Mouse (Mus musculus) kidney, postnatal 36 days (tissue): ENCODE data around the gene Brf1.

ENCODE experiments used
- DNase-seq, 2 experiments: peaks; one replicate each; pipeline ENCODE4 v3.0.0; 2021 to 2022; ENCODE audit warnings: mixed read lengths in 2 of 2

The Brf1 gene

DNA sequence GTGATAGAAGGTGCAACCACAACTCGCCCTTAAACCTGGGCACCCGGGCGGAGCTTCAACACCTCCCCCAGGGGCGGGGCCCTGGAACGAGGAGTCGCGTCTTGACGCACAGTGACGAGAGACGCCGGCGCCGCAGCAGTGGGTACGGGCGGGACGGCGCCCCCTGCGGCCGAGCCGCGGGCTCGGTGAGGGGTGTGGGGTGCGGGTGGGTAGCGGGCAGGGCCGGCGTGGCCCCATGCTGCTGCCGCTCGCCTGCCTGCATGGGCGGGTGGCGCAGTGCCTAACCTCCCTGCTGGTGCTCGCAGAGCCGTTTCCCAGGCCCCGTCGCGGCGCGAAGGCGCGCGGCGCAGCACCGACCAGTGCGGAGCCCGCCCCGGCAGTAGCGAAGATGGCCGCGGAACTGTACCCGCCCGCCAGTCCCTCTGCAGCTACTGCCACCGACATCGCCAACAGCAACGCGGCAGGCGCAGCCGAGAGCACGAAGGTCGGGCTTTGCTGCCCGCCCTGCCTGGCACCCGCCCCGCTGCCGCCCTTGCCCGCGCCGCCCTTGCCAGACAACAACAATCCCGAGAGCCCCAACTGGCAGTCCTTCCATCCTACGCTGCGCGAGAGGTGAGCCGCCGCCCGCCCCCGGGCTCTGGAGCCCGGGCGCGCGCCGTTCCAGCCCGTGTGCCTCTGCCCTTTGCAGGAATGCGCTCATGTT lies 24.0 kb downstream of the Brf1 start, which contains the start of gene Btbd6:
Gene Btbd6, plus strand, starts transcription at position 112 of the 703 bp plus-strand sequence.
- DNase-seq: peak; percentile 95 to 98

DNA sequence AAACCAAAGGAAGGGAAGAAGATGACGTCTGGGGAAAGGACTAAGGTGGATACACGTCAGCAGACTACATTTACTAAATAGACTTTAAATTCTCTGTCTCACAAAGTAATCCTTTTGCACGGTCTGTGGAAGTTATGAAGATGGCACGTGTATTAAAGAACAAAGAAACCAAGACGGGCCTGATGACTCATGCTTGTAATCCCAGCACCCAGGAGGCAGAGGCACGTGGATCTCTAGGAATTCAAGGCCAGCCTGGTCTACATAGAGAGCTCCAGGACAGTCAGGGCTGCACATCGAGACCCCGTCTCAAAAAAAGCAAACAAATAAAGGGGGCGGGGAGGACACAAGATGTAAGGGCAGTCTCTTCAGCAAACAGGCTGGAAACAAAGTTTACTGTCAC lies 25.8 kb downstream of the Brf1 start:
- no peak for DNase-seq

DNA sequence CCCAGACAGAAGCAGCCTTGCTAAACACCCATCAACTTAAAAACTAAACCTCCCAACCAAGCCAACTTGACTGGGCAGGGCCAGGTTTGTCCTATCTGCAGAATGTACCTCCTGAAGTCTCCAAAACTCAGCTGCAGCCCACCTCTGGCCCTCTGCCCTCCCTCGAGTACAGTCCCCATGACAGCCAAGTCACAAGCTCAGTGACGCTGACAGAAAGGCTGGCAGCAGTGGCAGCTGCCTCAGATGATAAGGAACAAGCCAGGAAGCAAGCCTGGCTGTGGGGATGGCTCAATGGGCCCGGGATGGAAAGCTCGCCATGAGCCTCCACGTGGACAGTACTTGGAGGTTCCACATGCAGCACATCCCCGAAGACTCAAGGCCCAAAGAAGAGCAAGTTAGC lies 30.9 kb downstream of the Brf1 start:
- DNase-seq: no peak

DNA sequence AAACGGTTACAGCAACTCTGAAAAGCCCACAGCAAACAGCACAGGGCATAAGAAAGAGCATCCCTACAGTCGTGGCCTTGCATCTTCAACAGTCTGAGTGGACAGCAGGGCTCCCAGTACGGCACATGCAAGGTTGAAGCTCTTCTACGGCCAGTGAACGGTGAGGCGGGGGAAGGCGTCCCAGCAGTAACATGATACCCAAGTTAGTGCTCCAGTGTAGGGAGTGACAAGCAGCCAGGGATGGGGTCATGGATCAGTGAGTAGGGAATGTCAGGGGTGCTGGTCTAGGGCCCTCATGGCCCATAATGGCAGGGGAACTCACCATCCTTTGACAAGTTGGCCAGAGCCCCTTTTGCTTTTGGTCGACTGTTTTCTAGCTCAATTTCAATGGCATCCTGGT lies 31.6 kb downstream of the Brf1 start:
- DNase-seq: no peak

DNA sequence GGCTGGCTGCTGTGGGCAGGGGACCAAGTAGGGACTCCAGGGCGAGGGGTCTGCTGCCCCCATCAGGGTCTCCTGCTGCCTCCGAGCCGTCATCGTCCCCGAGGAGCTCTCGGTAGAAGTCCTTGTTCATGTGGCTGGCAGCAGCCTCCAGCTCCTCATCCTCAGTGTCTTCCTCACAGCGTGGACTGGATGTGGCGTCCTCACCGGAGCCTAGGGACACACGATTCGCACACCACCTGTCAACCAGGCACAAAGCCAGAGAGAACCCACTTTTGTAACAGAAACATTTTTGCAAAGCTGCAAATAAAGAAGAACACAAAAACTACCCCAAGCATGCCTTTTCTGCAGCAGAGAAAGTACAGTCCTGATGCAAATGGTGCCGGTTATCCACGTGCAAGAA lies 34.7 kb downstream of the Brf1 start:
- no peak for DNase-seq

DNA sequence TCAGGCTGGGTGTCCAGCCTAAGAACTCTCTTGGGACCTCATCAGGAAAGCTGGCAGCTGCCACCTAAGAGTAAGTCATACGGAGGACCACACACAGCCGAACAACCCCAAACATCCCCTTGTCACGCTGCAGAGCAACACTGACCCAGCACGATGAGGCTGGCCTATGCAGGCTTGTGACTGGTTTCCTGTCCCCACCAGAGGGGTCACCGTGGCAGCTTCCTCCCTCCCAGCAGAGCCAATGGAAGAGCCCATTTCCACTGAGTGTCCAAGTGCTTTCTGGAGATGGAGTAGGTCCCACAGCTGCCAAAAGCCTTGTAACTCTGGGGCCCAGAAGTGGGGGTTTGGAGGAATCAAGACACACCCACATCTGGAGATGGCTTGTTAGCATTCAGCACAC lies 38.6 kb downstream of the Brf1 start:
- DNase-seq: peak in 1 of 2 experiments; percentile 27

DNA sequence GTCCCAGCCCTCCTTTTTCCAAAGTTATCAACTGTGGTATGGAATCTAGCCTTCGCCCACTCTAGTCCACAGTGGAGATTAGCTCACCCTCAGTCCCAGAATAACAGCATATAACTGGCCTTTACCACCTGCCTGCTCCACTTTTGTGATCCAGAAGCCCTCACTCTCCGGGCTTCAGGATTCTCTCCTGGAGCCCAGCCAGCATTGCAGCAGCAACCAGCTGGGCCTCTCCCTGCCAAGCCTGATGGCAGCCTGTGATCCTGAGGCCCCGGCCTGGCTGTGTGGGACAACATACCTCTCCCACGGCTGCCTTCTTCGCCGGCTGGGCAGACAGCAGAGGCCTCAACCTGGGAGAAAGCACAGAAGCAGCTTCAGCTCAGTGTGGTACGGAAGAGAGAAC lies 39.1 kb downstream of the Brf1 start:
- DNase-seq: peak in 1 of 2 experiments; percentile 27

DNA sequence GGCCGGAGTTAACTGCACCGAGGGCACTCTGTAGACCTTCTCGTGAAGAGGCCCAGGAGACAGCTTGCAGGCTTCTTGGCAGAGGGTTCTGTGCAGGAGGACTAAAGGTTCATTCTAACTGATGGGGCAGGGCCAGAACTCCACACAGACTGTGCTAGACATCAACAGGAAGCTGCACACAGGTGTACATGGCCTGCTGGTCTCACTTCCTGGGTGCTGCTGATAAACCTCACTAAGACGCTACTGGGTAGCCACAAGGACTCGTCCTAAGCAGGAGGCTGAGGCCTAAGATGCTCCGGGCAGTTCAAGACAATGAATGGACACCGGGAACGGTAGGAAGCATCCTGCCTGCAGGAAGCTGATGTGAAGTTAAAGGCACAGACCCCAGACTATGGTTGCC lies 41.1 kb downstream of the Brf1 start:
- no peak for DNase-seq

DNA sequence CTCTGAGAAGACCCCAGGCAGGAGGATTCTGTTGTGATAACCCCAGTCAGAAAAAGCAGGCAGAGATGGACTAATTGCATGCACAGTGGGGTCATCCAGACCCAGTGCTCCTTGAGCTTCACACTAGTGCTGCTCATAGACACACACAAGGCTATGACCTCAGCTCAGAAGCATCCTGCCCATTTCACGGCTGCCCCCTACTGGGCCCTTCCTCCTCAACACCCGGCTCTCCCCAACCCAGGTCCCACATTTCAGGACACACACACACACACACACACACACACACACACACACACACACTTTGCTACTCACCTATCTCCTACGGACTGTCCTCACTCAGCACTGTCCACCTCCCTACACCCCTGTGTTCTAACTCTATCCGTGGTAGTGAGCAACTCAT lies 42.2 kb downstream of the Brf1 start:
- DNase-seq: peak; percentile 42 to 77

DNA sequence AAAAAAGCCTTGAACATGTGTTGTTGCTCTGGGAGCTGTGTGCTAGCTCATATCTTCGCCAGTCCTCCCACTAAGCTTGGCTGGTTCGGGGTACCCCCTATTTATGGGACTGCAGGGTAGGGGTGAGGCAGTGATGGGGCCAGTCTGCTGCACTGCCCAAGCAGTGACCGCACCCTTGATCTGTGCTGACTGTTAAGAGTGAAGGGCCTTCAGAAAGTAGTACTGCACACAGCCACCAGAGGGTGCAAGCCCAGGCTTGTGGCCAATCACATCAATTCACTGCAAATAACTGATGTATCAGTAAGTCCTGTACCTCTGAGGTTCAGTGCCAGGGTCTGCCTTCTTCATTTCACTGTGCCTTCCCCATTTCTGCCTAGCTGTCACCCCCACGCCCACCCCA lies 44.7 kb downstream of the Brf1 start:
- DNase-seq: peak; percentile 71 to 92

DNA sequence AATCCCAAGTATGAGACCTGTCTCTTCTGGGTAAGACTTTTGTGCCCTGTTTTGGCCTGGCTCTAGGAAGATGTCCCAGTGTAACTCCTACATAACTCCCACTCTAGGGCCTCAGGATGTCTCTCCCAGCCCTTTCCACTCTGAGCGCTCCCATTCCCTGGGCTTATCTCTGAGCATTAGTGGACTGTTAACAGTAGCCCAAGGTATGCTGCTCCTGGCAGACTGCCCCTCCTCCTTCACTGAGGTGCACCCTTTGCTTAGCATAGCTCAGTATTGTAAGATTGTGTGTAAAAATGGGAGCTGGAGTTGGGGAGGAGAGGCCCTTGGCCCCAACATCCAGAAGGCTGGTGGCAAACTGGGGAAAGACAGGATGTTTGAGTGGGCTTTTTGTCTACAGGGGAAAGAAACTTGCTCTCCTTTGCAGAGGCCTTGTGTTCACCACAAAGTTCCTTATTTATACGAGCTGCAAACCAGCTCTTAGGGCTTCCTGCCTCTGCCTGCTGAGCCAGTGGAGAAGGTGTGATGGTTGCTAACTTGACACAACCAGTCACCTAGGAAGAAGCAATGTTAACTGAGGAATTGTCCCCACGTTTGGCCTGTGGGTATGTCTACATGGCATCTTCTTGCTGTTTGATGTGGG lies 47.5 kb downstream of the Brf1 start:
- no peak for DNase-seq

DNA sequence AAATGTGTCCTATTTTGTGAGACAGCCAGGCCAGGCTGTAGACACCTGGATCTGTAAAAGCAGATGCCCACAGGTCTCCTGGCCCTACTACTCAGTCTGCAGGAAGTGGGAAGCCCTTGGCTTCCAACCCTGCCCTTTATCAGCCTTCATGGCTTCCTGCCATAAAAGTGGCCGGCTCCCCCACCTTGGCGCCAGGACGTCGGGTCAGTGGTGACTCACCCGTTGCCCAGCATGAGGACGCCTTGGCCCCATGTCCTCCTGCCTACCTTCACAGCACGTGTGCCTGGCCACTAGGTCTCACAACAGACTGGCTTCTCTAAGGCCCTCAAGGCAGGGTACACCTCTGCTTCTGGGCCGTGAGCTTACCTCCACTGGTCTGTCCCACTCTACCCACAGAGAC lies 48.1 kb downstream of the Brf1 start:
- peak; percentile 55 to 69 for DNase-seq

DNA sequence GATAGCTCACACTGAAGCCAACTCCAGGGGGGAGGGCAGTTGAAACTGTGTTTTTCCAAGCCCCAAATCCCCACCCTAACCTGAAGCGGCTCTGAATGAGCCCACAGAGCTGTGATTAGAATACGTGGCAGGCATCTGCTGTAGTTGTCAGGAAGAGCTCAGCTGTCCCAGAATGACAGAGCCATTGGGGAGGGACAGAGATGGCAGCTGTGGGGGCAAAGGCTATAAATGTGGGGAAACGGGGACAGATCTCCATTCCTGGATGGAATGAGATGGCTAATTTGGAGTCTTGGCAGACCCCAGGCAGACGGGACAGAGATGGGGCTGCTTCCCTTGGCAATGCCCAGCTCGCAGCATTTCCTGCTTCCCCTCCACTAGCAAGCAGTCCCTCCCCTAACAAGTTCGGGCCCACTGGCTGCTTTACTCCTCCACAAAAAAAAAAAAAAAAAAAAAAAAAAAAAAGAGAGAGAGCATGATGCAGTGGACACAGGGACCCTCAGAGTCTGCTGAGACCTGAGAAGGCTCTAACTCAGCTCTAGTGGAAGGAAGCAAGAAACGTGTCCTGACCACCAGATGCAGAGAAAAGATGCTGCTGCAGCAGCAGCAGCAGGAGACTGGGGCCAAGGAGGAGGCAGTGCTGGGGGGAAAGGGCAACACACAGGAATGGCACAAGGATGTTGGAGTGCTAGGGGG lies 49.2 kb downstream of the Brf1 start:
- no peak for DNase-seq

DNA sequence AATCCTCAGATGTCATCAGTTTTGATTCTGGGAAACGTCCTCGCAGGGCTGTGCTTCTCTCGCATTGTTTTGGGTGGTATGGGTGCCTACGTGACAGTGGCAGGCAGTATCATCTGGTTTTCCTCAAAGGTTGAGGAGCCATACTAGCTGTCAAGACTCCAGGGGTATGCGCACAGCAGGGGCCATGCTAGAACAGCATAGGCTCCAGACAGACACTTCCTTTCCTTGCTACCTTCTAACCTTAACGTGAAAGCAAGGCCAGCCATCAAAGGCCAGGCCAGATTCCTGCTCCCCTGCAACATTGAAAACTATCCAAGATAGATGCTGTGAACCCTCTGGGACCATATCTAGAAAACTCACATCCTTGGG lies 49.8 kb downstream of the Brf1 start:
- DNase-seq: no peak

DNA sequence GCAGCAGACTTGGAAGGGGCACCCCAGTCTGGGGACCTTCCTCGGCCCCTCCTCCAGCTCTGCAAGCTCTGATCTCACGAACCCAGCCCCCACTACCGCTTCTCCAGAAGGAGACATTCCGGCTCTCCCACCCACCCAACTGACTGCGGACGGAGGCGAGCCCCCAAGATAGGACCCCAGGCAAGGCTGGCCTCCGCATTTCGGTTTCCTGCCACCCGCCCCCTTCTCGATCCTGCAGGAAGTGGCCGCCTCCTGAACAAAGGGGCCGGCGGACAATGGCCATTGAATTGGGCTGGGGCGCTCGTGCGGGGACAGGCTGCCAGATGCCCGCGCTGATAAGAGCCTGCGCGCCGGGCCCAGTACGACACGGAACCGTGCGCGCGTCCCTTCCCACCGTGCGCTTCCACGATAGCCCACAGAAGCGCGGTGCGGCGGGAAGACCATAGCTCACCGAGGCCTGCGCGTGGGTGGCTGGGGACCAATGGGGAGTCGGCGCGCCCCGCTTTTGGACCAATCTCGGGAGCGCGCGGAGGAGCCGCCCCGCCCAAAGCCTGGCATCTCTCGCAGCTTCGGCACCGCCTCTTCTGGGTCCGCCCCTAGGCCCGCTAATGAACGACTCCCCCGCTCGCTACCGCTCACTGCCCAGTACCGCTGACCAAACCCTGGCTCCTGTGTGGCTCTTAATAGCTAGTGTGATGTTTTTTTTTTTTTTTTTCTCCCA lies 50.3 kb downstream of the Brf1 start:
- peak; percentile 91 to 92 for DNase-seq

DNA sequence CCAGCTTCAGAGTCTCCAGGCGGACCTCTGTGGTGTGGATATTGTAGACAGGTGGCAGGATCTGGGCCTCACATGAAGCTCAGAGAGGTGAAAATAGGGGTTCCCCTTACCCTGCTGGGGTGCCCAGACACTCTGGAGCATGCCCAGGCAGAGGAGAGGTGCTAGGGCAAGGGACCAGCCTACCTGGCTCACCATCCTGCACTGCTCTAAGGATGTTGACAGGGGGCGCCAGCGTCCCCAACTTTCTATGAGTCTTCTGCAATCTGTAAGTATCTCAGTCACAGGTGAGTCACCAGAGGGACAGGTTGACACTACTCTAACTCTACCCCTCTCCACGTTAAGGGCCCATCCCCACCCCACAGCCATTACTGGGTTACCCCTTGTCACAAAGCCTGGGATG lies 53.2 kb downstream of the Brf1 start:
- DNase-seq: peak; percentile 29 to 64

DNA sequence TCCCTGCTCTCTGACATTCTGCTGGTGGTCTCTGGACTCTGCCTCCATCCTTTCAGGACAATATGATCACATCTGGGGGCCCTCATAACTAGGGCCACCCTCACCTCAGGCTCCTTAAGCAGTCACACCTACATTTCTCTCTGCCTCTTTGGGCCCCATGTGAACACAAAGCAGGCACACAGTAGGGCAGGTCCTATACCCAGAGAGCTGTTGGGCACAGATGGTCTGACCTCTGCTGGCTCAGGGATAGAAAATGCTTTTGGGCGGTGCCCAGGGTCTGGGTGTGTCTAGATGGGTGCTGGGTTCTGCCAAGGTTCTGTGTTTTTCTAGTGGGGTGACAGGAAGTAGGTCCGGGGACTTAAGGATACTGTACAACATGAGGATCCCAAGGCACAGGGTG lies 56.8 kb downstream of the Brf1 start:
- no peak for DNase-seq

DNA sequence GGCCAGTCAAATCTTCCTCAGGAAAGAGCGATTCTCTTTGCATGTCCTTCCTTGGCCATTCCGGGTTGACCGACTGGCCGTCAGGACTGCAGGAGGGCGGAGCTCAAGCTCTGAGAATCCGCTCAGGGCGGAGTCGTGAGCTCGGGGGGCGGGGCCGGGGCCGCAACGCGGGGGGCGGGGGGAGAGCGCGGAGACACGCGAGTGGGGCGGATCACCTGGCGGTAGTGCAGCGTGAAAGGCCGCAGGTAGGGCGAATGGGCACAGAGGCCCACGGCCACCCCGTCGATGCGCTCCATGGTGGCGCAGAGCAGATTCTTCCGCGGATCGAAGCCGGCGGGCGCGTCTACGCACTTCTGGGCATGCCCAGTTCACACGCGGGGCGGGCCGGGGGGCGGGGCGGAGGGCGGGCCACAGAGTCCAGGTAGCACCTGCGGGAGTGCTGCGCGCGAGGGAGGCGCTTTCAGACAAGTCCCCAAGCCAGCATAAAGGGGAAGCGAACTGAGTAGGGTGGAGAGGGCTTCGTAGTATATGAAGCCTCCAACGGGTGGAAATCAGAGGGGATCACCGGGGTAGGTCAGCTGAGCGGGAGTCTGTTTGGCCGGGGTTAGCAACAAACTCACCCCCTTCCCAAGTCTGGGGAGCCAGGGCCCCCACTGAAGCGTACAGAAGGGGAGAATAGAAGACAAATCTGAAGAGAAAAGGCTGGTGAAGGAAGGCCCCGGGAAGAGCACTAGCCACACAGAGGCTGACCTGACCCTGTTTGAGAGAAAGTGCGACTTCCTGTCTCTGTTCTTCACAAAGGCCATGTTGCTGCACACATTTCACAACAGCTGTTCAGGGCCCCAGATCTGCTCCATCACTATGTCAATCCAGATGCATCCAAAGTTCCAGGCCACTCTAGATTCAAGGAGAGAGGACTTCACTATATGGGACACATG lies 58.5 kb downstream of the Brf1 start, which contains the start of gene Nudt14:
Gene Nudt14, minus strand, starts transcription at position 349 of the 938 bp plus-strand sequence.
- DNase-seq: peak; percentile 85 to 93

DNA sequence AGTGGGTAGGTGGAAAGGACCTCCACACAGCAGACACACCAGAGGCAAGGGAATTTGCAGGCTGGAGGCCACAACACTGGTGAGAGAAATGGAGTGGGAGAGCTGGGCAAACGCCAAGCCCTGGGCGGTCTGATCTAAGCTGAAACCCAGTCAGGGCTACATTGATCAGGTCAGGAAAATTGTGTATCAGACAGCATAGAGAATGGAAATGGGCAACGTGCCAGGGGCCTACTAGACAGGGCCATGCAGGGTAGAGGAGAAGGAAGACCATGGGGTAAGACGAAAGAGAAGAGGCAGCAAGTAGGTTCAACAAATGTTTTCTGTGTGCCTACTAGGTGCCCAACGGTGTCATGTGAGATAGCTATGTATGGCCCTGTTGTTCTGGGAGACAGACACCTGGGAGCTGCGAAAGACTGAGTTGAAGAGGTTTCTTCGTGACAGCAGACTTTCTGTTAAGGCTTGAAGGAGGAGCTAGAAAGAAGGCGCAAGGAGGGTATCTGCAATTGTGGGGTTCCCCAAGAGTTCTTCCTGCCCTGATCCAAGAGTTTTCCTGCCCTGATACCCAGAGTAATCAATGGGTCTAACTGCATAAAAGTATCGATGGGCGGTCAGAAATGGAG lies 59.2 kb downstream of the Brf1 start:
- DNase-seq: peak; percentile 23 to 55

DNA sequence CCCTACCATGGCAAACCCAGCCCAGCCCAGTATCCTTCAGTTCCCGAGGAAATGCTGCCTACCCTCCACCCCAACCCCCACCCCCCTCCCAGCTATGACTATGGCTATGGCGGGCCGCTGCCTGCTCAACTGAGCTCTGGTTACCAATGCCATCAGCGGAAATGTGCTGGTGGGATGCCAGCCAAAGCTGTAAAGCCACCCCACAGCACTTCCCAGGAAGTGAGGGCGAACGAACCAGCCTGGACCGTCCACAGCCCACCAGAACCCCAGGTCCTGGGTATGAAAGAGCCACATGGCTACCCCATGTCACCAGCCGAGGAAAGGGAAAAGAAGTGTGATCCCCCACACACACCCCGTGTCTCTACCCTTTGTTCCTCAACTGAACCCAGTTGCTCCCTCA lies 59.8 kb downstream of the Brf1 start:
- no peak for DNase-seq

DNA sequence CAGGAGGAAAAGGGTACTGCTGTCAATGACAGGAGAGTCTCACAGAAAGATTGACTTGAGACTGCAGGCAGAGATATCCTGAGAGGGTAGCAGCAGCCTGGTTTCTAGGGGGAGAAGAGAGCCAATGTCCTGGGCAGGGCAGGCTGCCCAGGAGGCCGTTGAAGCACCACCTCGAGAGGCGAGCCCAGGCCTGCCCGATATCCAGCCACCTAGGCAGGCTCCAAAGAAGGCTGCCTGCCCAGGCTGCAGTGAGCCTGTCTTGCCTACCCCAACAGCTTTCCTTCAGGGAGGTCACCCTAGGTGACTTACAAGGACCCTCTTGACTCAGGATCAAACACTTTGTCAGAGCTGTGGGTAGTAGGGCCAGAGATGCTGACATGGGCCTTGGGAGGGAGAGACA lies 60.3 kb downstream of the Brf1 start:
- no peak for DNase-seq
